Mouse (Mus musculus) cerebellum, postnatal 10 days (tissue): ENCODE results near the gene U2af1.

Source experiments
- DNase-seq, 2 experiments: peaks; one replicate each; pipeline ENCODE4 v3.0.0; 2021; ENCODE audit warnings: mixed read lengths in 2 of 2

Gene U2af1

DNA sequence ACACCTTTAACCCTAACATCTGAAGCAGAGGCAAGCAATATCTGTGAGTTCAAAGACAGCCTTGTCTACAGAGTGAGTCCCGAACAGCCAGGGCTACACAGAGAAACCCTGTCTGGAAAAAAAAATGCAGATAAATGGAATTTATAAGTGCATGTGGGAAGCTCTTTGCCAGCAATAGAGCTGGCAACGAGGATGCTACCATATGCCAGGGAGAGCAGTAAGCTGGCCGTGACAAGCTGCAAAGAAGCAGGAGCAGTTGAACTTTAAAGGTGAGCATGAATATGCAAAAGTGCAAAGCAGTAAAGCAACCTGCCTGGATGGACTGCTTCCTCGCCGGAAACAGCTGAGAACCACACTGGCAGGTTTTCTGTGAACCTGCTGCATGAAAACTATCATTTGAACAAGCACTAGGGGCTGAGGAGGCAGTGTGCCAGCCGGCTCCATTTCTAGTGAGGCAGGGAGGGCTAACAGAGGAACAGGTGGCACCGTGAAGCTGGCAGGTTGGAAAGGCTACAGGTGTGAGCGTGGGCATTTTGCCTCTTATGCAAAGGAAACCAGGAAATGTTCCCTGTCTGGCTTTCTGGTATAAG lies 2.1 kb upstream of the U2af1 start:
- DNase-seq, result peak; percentile 87 to 88

DNA sequence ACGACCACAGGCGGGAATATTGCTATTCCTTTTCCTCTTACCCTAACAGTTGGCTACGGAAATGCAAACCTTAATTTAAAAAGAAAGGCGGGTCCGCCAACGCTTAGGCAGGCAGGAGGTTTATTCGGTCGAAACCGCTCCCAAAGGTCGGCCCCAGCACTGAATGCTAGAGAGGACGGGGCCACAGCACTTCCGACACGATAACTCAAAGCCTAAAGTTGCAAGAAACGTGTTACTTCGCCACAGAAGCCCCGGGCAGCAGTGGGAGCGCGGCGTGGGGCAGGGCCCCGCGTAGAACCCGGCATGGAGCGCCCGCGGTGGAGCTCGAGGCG lies 590 bp downstream of the U2af1 start:
- no peak for DNase-seq

DNA sequence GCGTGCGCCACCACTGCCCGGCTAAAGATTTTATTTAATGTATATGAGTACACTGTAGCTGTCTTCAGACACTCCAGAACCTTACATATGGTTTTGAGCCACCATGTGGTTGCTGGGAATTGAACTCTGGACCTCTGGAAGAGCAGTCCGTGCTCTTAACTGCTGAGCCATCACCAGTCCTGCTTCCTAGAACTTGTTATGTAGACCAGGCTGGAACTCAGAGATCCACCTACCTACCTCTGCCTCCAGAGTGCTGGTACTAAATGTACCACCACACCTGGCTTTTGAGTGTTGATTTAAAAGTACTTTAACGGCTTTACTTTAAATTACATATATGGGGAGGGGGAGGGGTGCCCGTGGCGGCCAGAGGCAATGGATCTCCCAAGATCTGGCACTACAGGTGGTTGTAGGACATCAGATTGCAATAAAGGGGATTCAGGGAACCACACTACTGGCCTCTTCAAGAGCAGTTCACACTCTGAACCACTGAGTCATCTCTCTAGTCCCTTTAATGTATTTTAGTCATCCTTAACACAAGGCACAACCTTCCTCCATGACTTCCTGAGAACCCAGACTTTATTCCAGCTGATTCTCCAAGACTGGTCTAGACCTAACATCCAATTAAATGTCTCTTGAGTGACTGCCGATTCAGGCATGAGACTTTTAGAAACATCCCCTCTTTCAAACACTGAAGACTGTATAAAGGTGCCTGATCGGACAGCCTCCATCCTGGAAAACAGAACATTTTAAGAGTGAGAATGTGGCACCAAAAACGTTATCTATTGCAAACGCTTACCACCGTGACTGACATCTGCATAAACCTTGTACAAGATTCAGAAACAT lies 1.3 kb downstream of the U2af1 start:
- DNase-seq, result no peak

DNA sequence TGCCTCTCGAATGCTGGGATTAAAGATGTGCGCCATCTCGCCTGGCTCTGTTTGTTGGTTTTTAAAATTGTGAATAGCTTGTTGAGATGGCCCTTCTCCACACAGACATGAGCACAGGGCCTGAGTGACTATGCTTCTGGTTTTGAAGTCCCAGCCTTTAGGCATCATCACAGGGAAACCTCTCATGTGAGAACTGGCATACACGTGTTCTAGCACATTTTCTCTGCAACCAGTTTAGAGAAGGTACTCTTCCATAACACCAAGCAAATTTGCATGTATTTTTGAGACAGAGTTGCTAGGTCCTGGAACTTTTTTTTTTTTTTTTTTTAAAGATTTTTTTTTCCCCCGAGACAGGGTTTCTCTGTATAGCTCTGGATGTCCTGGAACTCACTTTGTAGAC lies 2.0 kb downstream of the U2af1 start:
- DNase-seq, result no peak

DNA sequence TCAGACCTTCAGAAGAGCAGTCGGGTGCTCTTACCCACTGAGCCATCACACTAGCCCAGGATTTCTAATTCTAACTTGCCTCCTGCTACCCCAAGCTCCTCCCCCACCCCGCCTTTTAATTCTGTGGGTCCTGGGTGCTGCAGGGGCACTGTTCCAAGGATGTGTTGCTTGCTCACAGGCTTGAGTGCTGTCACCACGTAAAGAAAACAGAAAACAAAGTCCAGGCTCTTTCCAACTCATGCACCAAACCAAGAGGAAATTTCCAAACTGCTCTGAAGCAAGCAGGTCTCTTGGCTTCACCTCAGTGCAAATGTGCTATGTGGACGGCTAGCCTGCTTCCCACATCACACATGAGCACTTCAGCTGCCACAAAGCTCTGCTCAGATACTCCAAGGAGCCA lies 3.3 kb downstream of the U2af1 start:
- DNase-seq, result peak in 1 of 2 experiments; percentile 21

DNA sequence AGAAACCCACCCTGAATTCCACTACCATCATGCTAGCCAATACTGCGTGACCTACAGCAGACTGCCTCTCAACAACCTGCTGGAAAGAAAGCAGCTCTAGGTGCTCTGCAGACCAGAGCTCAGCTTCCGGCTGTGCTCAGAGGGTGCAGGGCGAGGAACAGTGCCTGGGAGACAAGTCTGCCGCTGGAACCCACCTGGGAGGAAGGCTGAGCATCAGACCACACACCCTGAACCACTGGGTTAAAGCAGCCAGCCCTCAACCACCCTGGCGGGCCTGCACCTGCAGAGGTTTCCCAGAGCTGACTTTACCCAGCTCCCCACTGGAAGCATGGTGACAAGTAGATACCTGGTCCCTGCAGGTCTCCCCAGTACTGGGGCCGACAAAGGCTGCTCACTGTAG lies 5.4 kb downstream of the U2af1 start:
- no peak for DNase-seq

DNA sequence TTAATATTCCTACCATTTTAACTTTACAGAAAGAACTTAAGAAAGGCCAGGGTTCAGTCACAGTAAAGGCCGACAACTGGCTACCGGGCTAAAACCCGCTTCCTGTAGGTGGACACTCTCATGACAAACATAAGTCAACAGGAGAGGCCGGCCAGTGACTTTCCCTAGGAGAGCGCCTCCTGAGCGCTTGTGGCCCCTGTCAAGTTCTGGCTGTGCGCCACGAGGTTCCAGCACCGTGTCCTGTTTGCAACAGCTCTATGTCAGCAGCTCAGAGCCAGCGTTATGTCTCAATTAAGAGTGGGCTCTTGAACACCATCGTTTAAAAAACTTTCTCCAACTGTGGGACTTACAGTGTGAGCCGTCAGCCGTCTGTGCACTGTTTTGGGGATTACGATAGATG lies 6.5 kb downstream of the U2af1 start:
- DNase-seq, result peak in 1 of 2 experiments; percentile 29

DNA sequence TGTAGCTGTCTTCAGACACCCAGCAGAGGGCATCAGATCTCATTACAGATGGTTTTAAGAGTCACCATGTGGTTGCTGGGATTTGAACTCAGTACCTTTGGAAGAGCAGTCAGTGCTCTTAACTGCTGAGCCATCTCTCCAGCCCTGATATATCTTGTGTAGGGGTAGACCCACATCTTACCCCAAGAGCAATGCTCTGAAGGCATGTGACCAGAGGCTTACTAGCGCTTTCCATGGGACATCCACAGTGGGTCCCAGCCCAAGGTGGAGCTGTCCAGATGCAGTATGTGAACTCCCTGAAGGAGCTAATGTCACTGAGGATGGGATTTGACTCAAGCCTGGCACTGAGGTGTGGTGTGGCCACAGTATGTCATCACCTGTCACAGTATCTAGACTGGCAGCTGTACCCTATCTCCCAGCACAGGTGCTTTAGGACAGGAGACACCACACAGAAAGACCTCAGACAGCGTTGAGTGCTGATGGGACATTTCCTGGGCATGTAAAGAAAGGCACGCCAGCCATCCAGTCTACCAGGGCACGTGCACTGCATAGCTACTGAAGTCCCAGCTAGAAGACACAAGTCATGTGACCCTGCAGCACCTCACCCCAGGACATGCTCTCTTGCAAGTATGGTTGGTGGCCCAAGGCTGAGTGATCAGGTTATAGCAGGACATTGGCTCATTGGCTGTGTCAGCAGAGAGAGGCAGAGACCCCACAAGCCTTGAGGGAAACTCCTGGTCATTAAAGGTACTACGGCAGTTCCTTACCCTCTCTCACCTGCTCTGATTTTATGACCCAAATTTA lies 12.3 kb downstream of the U2af1 start:
- no peak for DNase-seq

DNA sequence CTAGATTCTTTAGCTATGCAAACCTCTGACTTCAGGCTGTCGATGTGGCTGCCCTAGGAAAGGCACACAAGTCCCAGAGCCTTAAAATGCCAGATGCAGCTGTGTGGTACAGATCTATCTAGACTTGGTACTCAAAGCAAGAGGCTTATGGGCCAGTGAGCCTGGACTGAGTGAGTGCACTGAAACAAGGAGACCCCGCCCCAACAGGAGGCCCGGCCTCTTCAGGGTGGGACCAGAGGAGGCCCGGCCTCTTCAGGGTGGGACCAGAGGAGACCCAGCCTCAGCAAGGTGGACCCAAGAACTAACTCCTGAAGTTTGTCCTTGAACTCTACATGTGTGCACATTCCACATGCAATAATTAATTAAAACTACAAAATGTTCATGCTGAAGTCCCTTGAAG lies 15.8 kb downstream of the U2af1 start:
- no peak for DNase-seq

DNA sequence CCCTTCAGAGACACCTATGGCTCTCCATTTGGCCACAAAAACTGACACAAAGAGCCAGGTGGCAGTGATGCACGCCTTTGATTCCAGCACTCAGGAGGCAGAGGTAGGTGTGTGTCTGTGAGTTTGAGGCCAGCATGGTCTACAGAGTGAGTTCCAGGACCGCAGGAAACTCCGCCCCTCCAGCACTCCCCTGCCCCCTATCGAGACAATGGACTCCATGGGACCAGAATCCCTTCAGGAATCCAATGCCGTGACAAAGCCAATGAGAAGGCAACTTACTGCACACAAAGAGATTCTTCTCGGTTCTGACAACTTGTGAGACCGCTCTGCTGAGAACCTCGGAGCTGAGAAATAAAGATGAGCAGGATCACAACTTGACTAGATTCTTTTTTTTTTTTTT lies 16.4 kb downstream of the U2af1 start:
- DNase-seq, result no peak

DNA sequence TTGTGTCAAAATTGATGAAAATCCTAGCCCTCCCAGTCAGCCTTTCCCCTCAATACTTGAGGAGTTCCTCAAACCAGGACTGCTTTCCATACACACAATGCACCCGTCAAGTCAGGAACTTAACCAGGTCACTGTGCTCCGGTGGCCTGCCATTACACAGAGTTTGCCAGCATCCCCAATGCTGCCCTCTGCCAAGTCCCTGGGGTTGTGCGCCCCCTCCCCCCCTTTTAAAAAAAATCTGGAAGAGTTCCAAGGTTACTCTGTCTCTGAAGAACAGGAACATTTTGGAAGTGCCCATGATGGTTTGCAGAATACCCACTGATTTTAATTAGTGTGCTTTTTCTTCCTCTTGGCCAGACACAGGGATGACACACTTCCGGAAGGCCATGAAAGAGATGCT lies 19.0 kb downstream of the U2af1 start:
- peak; percentile 46 for DNase-seq

DNA sequence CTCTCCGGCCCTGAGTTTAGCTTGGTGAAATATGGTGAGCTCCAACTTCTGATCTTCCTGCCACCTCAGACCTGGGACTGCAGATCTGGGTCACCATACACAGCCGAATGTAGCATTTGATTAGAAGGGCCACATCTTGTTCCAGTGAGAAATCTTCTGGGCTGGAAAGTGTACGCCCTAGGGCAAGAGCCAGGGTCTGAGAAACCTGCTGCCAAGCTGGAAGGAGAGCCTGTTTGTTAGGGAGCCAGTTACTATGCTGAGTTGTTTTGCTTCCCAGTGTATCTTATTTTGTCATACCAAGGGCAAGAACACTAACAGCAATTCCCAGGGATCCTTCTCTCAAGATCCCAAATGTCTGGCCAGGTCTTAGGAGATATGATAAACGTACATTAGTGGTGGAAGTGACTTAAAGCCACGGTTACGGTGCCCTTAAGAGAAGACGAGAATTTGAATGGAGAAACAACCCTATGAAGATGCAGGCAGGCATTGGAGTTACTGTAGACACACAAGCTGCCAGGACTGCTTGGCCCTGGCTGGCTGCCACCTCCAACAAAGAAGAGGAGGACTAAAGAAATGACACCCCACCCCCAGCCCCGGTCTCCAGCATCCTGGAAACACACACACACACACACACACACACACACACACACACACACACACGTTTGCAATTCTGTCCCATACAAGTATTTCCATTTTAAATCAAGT lies 20.7 kb downstream of the U2af1 start:
- peak; percentile 74 to 85 for DNase-seq

DNA sequence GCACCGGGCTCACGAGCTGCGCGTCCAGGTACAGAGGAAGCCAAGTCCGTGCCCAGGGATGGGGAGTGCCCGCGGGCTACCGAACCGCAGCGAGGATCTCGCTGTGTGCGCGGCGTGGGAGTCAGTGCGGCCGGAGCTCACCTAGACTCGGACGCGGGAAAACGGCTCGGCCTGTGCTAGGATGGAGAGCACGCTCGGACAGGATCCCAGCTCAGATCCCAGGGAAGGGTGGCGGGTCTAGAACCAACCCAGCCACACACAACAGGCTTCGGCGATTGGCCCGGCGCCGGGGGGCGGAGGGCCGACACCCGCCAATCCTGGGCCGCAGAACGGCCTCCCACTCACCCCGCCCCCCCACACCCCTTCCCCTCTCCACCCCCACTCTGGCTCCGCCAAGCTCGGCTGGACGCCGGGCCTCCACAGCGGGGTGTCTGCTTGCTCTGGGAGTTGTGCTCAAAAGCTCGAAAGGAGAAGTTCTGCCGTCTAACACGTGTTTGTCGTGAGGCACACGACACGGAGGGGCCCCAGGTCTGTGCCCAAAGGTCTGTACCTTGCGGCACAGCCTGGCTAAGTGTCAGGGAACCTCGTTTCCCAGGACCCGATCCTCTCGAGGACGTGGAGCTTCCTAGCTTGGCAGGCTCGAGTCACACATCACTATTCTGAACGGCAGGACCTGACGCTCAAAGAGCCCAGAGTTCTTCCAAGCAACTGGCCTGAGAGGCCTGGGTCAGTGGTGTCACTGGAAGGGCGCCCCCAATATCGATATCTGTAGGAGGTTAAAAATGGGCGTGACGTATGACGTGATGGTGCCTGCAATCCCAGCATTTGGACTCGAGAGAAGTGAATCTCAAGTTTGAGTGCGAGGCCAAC lies 21.5 kb downstream of the U2af1 start, which contains the start of gene Cbs:
Gene Cbs, minus strand, starts transcription at position 297 of the 870 bp plus-strand sequence.
- DNase-seq, result peak; percentile 72 to 86

DNA sequence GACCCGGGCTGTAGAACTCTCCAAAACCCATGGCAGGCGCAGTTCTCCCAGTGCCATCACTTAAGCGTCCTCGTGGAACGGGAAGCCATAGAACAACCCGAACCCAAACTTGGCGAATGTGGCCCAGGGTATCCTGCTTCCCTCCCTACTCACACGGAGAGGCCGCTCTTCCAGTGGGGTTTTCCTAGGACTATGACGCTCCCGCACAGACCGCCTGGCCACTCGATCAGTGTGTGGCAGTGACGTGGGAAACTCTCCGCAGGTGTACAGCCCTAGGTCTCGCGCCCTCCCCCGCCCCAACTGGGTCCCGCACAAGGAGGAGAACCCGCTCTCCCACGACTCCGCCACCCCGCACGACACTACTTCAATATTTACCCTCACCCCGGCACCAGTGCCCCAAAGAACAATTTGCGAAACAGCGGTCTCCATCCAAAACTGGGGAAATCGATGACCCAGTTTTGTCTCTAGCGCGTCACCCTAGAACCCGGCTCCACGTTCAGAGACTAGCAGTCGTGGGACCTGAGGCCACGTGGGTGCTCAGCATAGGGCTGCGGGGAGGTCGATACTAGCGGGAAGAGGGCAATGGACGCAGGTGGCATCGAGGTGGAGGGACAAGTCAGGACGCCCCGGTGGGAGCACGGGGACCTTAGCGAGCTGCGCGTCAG lies 22.3 kb downstream of the U2af1 start:
- peak in 1 of 2 experiments; percentile 35 for DNase-seq

DNA sequence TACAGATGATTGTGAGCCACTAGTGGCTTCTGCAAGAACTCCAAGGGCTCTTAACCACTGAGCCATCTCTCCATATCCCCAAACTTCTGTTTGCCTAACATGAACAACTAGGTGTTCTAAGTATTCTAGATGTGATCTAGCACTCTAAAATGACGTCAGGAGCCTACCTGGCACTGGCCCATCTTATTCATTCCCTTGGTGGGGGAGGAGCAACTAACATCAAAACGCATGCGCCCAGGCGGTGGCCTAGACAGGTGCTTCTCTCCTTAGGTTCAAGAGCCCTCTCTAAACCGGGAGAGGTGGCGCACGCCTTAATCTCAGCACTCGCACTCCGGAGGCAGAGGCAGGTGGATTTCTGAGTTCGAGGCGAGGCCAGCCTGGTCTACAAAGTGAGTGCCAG lies 22.9 kb downstream of the U2af1 start:
- peak in 1 of 2 experiments; percentile 33 for DNase-seq

DNA sequence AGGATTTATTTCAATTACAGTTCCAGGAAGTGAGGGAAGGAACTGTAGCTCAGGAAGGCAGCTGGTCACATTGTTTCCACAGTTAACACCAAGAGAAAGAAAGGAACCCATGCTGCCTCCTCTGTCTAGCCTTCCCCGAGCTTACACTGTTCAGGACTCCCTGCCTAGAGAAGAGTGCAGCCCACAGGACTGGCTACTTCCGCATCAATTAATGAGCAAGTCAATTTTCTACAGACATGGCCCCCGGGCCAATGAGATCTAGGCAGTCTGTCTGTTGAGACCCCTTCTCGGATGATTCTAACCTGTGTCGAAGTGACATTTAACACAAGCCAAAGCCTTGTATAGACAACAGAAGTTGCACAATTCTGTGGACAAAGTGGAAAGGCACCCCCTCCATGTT lies 23.8 kb downstream of the U2af1 start:
- no peak for DNase-seq

DNA sequence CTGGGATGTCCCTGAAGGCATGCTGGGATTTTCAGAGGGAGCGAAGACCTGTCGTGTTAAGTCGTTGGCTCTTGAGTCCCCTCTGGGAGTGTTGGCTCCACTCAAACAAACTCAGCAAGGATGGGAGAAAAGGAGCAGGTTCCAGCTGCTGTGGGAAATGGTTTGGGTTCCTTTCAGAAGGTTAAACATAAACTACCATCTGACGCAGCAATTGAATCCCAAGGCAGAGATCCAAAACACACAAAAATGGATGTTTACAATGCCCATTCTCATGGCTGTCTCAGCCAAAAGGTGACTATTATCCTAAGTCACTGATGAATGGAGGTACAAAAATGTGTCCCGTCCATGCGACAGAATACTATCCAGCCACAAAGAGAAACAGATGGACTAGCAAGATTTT lies 25.7 kb downstream of the U2af1 start:
- DNase-seq, result no peak

DNA sequence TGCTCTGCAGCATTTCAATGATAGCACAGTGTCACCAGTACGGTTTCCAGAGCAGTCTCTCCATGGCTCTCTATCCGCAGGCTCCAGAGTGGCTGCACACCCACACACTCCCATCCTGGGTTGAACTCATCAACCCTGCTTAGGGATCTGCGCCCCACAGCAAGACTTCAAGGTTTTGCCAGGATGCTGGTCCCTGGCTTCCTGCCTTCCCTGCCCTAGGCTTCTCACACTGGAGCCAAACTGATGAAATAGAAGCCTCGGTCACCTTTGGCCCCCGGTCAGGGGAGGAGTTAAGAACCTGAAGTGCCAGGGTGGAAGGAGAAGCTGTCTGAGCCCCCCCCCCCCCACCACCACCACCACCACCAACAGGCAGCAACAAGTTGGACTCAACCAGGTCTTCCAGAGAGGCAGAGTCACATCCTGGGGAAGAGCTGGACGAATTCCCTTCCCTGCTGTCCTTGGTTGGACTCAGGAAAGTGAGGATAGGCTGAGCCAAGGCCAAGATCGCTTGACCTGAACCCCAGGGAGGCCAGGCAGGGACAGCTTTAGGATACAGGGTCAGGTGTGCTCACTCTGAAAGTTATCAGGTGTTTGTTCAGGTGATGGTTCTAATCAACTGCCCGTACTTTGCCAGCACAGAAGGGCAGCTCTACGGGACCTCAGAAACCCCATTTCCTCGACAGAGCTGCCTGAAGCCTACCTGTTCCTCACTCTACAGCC lies 27.5 kb downstream of the U2af1 start:
- peak in 1 of 2 experiments; percentile 40 for DNase-seq

DNA sequence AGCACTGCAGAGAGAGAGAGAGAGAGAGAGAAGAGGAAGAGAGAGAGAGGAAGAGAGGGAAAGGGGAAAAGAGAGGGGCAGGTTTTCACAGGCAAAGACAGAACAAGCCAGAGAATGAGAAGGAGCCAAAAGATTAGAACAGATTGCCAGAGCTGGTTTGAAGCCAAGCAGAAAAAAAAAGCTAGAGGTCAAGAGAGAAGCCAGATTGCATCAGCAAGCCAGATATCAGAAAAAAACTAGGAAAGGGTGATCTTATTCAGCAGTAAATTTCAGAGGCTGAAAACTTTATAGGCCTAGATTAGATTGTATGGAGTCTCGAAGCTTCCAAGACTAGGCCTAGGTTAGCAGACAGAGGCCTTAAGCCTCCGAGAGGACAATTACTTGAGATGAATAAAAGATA lies 30.7 kb downstream of the U2af1 start:
- DNase-seq, result no peak

DNA sequence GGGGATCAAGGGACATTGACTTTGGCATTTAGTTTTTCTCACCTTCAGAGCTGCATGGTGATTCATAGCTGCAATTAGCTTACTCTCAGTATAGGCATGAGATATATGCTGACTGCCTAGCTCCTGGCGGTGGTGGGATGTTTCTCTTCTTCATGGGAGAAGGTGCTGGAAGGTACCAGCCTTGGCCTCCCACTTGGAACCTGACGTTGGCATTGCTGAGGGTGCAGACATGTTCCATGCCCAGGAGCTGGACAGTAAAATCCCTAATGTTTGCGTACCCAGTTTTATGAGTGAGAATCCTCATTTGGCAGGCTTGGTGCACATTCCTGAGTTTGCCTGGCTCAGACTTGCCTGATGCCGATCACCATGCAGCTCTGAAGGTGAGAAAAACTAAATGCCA lies 35.6 kb downstream of the U2af1 start:
- no peak for DNase-seq
